Mouse (Mus musculus): ENCODE measurements at regions not wholly inside any gene's neighbourhood (a gene's known extent, or its start where the extent isn't known, plus 50 kb on each side); places are given as distances from the start of the nearest gene placed in this dataset.
A peak's percentile ranks its signal among the peaks of the same experiment; 100 is the strongest.

DNA sequence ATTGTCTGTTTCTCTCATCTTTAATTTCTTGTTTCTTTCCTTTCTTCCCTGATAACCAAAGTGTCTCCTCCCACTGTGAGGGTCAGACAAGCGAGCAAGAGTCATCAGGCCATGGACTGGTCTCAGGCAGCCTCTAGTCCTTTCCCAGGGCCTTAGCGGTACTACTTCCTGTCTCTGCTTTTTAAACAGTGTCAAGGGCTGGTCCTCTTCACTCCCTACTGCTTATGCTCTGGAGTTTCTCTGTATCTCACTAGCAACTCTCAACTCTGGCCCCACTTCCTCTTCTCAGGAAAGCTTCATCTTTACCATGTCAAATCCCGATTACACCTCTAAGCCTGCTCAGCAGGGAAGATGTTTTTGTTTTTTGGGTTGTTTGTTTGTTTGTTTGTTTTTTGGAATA, 124.1 kb downstream of the Pten start:
- no peak for DNase-seq (ENCODE audit: low spot score)
- H3K27ac ChIP-seq (ENCODE audit: low read depth, low read length): no peak overlapping the region
- no peak overlapping the region for H3K4me2 ChIP-seq (ENCODE audit: low read length)
- H3K9me3 ChIP-seq (replicated peaks; ENCODE audit: control insufficient read depth, low read length): no peaks in the 10 kb centered on the region
- ATAC-seq: no peak
- no peak overlapping the region for H3K4me3 ChIP-seq (ENCODE audit: low read depth, low read length)
- WGBS: 89% methylated on average over 3 of the region's 3 CpGs
- H3K9ac ChIP-seq (ENCODE audit: low read length): no peak overlapping the region
- H3K36me3 ChIP-seq (ENCODE audit: control insufficient read depth, insufficient read depth, low read length): no peaks in the 10 kb centered on the region
- H3K4me1 ChIP-seq (ENCODE audit: control insufficient read depth, insufficient read depth, low read length): no peaks in the 10 kb centered on the region
- H3K27me3 ChIP-seq (replicated peaks; ENCODE audit: control insufficient read depth, insufficient read depth, low read length): no peaks in the 10 kb centered on the region

- Histone ChIP-seq H3K4me1 (ENCODE audit: control insufficient read depth, insufficient read depth, low read length) (no peaks in the 10 kb centered on the region), H3K9me3 (replicated peaks; ENCODE audit: control insufficient read depth, low read length) (no peaks in the 10 kb centered on the region), H3K9ac (ENCODE audit: low read length) (no peak overlapping the region), H3K4me3 (ENCODE audit: low read depth, low read length) (no peak overlapping the region), H3K27ac (ENCODE audit: low read depth, low read length) (no peak overlapping the region), H3K36me3 (ENCODE audit: control insufficient read depth, insufficient read depth, low read length) (no peaks in the 10 kb centered on the region), H3K4me2 (ENCODE audit: low read length) (no peak overlapping the region), H3K27me3 (replicated peaks; ENCODE audit: control insufficient read depth, insufficient read depth, low read length) (no peaks in the 10 kb centered on the region)
- WGBS: 79% methylated on average over 3 of the region's 3 CpGs
- no peak for DNase-seq (ENCODE audit: low spot score)
- ATAC-seq: no peak
Measured at GRCm38 (mm10) chr19:32884279-32884678, 127.0 kb downstream of the Pten start.

DNA sequence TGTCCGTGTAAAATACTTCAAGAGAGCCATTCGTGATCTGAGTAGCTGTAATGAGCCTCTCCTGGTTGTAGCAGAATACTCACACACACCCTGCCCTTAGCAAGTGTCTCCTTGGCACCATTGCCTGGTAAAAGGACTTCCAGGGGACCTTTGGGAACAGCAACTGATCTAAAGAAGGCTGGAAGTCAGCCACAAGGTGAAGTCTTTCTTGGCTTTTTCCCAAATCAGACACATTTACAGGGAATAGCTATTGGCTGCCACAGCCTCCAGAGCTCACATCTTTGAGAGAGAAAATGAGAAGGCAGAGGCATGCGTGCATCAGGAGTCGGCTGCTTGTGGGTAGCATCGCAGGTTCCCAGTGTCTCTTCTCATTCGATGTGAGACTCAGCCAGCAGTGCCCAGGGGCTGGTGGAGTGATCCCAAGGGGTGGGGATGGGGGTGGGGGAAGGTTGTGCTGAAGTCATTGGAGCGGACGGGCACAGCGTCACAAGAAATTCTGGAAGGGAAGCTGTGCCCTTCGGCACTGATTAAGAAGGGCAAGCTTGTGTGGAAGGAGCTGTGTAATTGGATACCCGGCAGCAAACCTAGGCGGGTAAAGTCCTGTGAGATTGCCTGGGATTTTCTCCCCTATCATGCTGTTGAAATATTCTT, 128.3 kb downstream of the Pten start:
- 35% methylated on average over 12 of the region's 12 CpGs for WGBS
- no peak overlapping the region for H3K4me2 ChIP-seq (ENCODE audit: low read length)
- H3K9me3 ChIP-seq (replicated peaks; ENCODE audit: control insufficient read depth, low read length): no peaks in the 10 kb centered on the region

GRCm38 (mm10) chr19:32887190-32887589, 129.9 kb downstream of the Pten start:
- Histone ChIP-seq H3K9ac (ENCODE audit: low read length) (no peak overlapping the region), H3K4me1 (ENCODE audit: control insufficient read depth, insufficient read depth, low read length) (no peaks in the 10 kb centered on the region), H3K36me3 (ENCODE audit: control insufficient read depth, insufficient read depth, low read length) (no peaks in the 10 kb centered on the region), H3K4me2 (ENCODE audit: low read length) (no peak overlapping the region), H3K4me3 (ENCODE audit: low read depth, low read length) (no peak overlapping the region), H3K9me3 (replicated peaks; ENCODE audit: control insufficient read depth, low read length) (no peaks in the 10 kb centered on the region), H3K27me3 (replicated peaks; ENCODE audit: control insufficient read depth, insufficient read depth, low read length) (no peaks in the 10 kb centered on the region), H3K27ac (ENCODE audit: low read depth, low read length) (no peak overlapping the region)
- ATAC-seq (no peak), DNase-seq (ENCODE audit: low spot score) (no peak)
- WGBS: 84% methylated on average over 7 of the region's 7 CpGs

More for the DNA sequence above, 128.3 kb downstream of the Pten start:
- no peaks in the 10 kb centered on the region for H3K27me3 ChIP-seq (replicated peaks; ENCODE audit: control insufficient read depth, insufficient read depth, low read length)
- no peaks in the 10 kb centered on the region for H3K36me3 ChIP-seq (ENCODE audit: control insufficient read depth, insufficient read depth, low read length)
- no peak overlapping the region for H3K9ac ChIP-seq (ENCODE audit: low read length)
- H3K4me3 ChIP-seq (ENCODE audit: low read depth, low read length): no peak overlapping the region
- DNase-seq (ENCODE audit: low spot score) (peak; percentile 13), ATAC-seq (peak; percentile 37; the same call in 1 of the 2 replicates)
- H3K4me1 ChIP-seq (ENCODE audit: control insufficient read depth, insufficient read depth, low read length): no peaks in the 10 kb centered on the region
- H3K27ac ChIP-seq (ENCODE audit: low read depth, low read length): no peak overlapping the region

GRCm38 (mm10) chr19:32888616-32889305, 131.5 kb downstream of the Pten start:
- DNase-seq (ENCODE audit: low spot score) (no peak), ATAC-seq (no peak)
- H3K27ac ChIP-seq (ENCODE audit: low read depth, low read length): no peak overlapping the region
- no peaks in the 10 kb centered on the region for H3K36me3 ChIP-seq (ENCODE audit: control insufficient read depth, insufficient read depth, low read length)
- H3K4me2 ChIP-seq (ENCODE audit: low read length): no peak overlapping the region
- no peak overlapping the region for H3K4me3 ChIP-seq (ENCODE audit: low read depth, low read length)
- H3K4me1 ChIP-seq (ENCODE audit: control insufficient read depth, insufficient read depth, low read length): no peaks in the 10 kb centered on the region
- no peak overlapping the region for H3K9ac ChIP-seq (ENCODE audit: low read length)
- H3K9me3 ChIP-seq (replicated peaks; ENCODE audit: control insufficient read depth, low read length): no peaks in the 10 kb centered on the region
- H3K27me3 ChIP-seq (replicated peaks; ENCODE audit: control insufficient read depth, insufficient read depth, low read length): no peaks in the 10 kb centered on the region
- WGBS: 74% methylated on average over 12 of the region's 12 CpGs

- 89% methylated on average over 6 of the region's 6 CpGs for WGBS
- DNase-seq (ENCODE audit: low spot score): no peak
- no peaks in the 10 kb centered on the region for H3K27me3 ChIP-seq (replicated peaks; ENCODE audit: control insufficient read depth, insufficient read depth, low read length)
- no peak overlapping the region for H3K4me3 ChIP-seq (ENCODE audit: low read depth, low read length)
- ATAC-seq: no peak
- no peak overlapping the region for H3K9ac ChIP-seq (ENCODE audit: low read length)
- H3K4me2 ChIP-seq (ENCODE audit: low read length): no peak overlapping the region
- H3K9me3 ChIP-seq (replicated peaks; ENCODE audit: control insufficient read depth, low read length): no peaks in the 10 kb centered on the region
- H3K36me3 ChIP-seq (ENCODE audit: control insufficient read depth, insufficient read depth, low read length): no peaks in the 10 kb centered on the region
- no peaks in the 10 kb centered on the region for H3K4me1 ChIP-seq (ENCODE audit: control insufficient read depth, insufficient read depth, low read length)
- H3K27ac ChIP-seq (ENCODE audit: low read depth, low read length): no peak overlapping the region
Measured at GRCm38 (mm10) chr19:32890801-32891200, 133.5 kb downstream of the Pten start.

- Histone ChIP-seq H3K4me1 (ENCODE audit: control insufficient read depth, insufficient read depth, low read length) (no peaks in the 10 kb centered on the region), H3K9me3 (replicated peaks; ENCODE audit: control insufficient read depth, low read length) (no peaks in the 10 kb centered on the region), H3K27me3 (replicated peaks; ENCODE audit: control insufficient read depth, insufficient read depth, low read length) (no peaks in the 10 kb centered on the region), H3K9ac (ENCODE audit: low read length) (no peak overlapping the region), H3K27ac (ENCODE audit: low read depth, low read length) (no peak overlapping the region), H3K36me3 (ENCODE audit: control insufficient read depth, insufficient read depth, low read length) (no peaks in the 10 kb centered on the region), H3K4me2 (ENCODE audit: low read length) (no peak overlapping the region), H3K4me3 (ENCODE audit: low read depth, low read length) (no peak overlapping the region)
- WGBS: 85% methylated on average over 5 of the region's 5 CpGs
- ATAC-seq (no peak), DNase-seq (ENCODE audit: low spot score) (no peak)
Measured at GRCm38 (mm10) chr19:32892469-32892868, 135.2 kb downstream of the Pten start.

DNA sequence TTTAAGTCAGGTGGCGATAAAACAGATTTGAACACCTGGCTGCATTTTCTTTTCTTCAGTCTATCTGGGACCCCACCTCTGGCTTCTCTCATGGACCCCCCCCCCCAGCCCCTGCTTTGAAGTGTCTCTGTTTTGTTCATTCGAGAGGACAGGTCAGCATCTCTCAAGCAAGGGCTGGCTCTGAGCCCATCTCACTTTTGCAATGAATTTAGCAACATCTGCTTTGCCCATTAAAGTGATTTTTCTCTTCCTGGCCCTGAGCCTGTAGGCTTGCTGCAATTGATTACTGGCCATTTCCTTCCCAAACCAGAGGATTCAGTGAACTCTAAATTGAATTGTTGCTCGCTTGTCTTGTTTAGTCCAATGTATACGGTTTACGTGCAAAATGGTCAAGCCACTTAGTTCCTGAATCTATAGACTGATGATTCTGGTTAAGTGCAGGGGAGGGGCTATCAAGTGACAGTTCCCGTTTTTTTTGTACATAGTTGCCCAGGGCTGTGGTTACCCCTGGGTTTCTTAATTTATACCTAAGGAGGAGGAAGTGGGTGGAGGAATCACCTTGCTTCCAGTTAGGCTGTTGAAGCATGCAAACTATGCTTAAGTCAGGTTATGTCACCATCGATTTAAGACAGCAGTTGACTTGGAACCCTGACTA, 146.3 kb downstream of the Pten start:
- ATAC-seq (no peak), DNase-seq (ENCODE audit: low spot score) (no peak)
- no peaks in the 10 kb centered on the region for H3K36me3 ChIP-seq (ENCODE audit: control insufficient read depth, insufficient read depth, low read length)
- no peak overlapping the region for H3K27ac ChIP-seq (ENCODE audit: low read depth, low read length)
- H3K4me1 ChIP-seq (ENCODE audit: control insufficient read depth, insufficient read depth, low read length): no peaks in the 10 kb centered on the region
- no peak overlapping the region for H3K4me3 ChIP-seq (ENCODE audit: low read depth, low read length)
- no peak overlapping the region for H3K9ac ChIP-seq (ENCODE audit: low read length)
- WGBS: 80% methylated on average over 7 of the region's 7 CpGs
- no peaks in the 10 kb centered on the region for H3K27me3 ChIP-seq (replicated peaks; ENCODE audit: control insufficient read depth, insufficient read depth, low read length)
- no peak overlapping the region for H3K4me2 ChIP-seq (ENCODE audit: low read length)
- no peaks in the 10 kb centered on the region for H3K9me3 ChIP-seq (replicated peaks; ENCODE audit: control insufficient read depth, low read length)

DNA sequence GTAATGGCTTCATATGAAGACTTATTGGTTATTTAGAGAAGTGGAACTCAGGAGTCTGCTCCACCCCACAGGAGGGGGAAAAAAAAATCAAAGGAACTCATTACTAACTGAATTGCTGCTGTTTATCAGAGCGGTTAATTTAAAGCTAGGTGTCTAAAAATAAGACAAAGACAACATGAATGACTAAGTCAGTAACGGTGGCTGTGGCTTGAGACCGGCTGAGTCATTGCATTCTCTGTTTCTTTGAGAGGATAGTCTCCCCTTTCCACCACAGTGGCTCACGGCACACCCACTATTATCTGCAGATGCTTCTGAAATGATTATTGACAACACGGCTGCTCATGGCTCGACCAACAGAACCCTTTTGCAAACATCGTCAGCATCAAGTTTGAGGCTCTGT, 147.2 kb downstream of the Pten start:
- ATAC-seq: no peak
- H3K27ac ChIP-seq (ENCODE audit: low read depth, low read length): no peak overlapping the region
- no peak overlapping the region for H3K4me2 ChIP-seq (ENCODE audit: low read length)
- H3K9me3 ChIP-seq (replicated peaks; ENCODE audit: control insufficient read depth, low read length): no peaks in the 10 kb centered on the region
- H3K9ac ChIP-seq (ENCODE audit: low read length): no peak overlapping the region
- no peak for DNase-seq (ENCODE audit: low spot score)
- H3K27me3 ChIP-seq (replicated peaks; ENCODE audit: control insufficient read depth, insufficient read depth, low read length): no peaks in the 10 kb centered on the region
- no peaks in the 10 kb centered on the region for H3K36me3 ChIP-seq (ENCODE audit: control insufficient read depth, insufficient read depth, low read length)
- WGBS: 42% methylated on average over 7 of the region's 7 CpGs
- no peak overlapping the region for H3K4me3 ChIP-seq (ENCODE audit: low read depth, low read length)
- no peaks in the 10 kb centered on the region for H3K4me1 ChIP-seq (ENCODE audit: control insufficient read depth, insufficient read depth, low read length)
